Mouse (Mus musculus) urinary bladder, adult 18-20 months (tissue): ENCODE measurements around the gene Kcnip1.

Experiments
- DNase-seq, 2 experiments: peaks; one replicate each; pipeline ENCODE4 v3.0.0; 2022; ENCODE audit warnings: low spot score in 2 of 2, mixed read lengths in 2 of 2

The Kcnip1 gene

GRCm38 (mm10) chr11:33690181-33690580 lies 302.8 kb downstream of the Kcnip1 start:
- DNase-seq = no peak

GRCm38 (mm10) chr11:33685904-33686303 lies 307.0 kb downstream of the Kcnip1 start:
- no peak for DNase-seq

GRCm38 (mm10) chr11:33680151-33680550 lies 312.8 kb downstream of the Kcnip1 start:
- DNase-seq = peak in 1 of 2 experiments; percentile 16

- no peak for DNase-seq
These were observed 322.6 kb downstream of the Kcnip1 start for GRCm38 (mm10) chr11:33670105-33670965.

- no peak for DNase-seq
These were observed 324.6 kb downstream of the Kcnip1 start for GRCm38 (mm10) chr11:33668376-33668775.

GRCm38 (mm10) chr11:33663599-33663998 lies 329.4 kb downstream of the Kcnip1 start:
- DNase-seq = no peak

- no peak for DNase-seq
These were observed 332.7 kb downstream of the Kcnip1 start for GRCm38 (mm10) chr11:33660016-33660913.

- DNase-seq = no peak
These were observed 336.9 kb downstream of the Kcnip1 start for GRCm38 (mm10) chr11:33655861-33656593.

- DNase-seq = no peak
These were observed 337.7 kb downstream of the Kcnip1 start for GRCm38 (mm10) chr11:33655221-33655620.

GRCm38 (mm10) chr11:33654485-33654884 lies 338.5 kb downstream of the Kcnip1 start:
- no peak for DNase-seq

- DNase-seq = no peak
These were observed 343.6 kb downstream of the Kcnip1 start for GRCm38 (mm10) chr11:33649358-33649757.

GRCm38 (mm10) chr11:33637107-33637506 lies 355.8 kb downstream of the Kcnip1 start:
- DNase-seq = no peak

GRCm38 (mm10) chr11:33627136-33627742 lies 365.7 kb downstream of the Kcnip1 start:
- DNase-seq = no peak

GRCm38 (mm10) chr11:33614218-33614617 lies 378.7 kb downstream of the Kcnip1 start:
- DNase-seq = peak; percentile 31 to 62

- DNase-seq = no peak
These were observed 385.2 kb downstream of the Kcnip1 start for GRCm38 (mm10) chr11:33607784-33608183.

- no peak for DNase-seq
These were observed 389.8 kb downstream of the Kcnip1 start for GRCm38 (mm10) chr11:33603174-33603573.

- no peak for DNase-seq
These were observed 394.0 kb downstream of the Kcnip1 start, which contains the start of gene D130052B06Rik for GRCm38 (mm10) chr11:33598986-33599385. TSS of gene D130052B06Rik (plus strand) at chr11:33599302.

- DNase-seq = no peak
These were observed 396.3 kb downstream of the Kcnip1 start for GRCm38 (mm10) chr11:33596655-33597054.

GRCm38 (mm10) chr11:33592826-33593225 lies 400.1 kb downstream of the Kcnip1 start:
- no peak for DNase-seq

- no peak for DNase-seq
These were observed 402.2 kb downstream of the Kcnip1 start for GRCm38 (mm10) chr11:33590771-33591170.

GRCm38 (mm10) chr11:33586614-33587013 lies 406.3 kb downstream of the Kcnip1 start:
- DNase-seq = no peak
